Mouse (Mus musculus) forebrain, embryonic 13.5 days (tissue): ENCODE measurements at regions not wholly inside any gene's neighbourhood (a gene's known extent, or its start where the extent isn't known, plus 50 kb on each side); places are given as distances from the start of the nearest gene placed in this dataset.
A peak's percentile ranks its signal among the peaks of the same experiment; 100 is the strongest.
"Not testable (repeated sequence)": the region's sequence is repeated elsewhere in the genome, so short reads cannot be mapped to it uniquely, and the experiment has no call there.

Source experiments
- ATAC-seq: fragments of 200-750 bp; cut with Nextera tagmentation; 2 replicates; pipeline ENCODE4 v1.8.0; 2017
- H3K27ac ChIP-seq: fragments of 300-500 bp; sonication (generic); 2 replicates; pipeline ENCODE4 v1.5.1; 2015; ENCODE audit warnings: inconsistent platforms, mild to moderate bottlenecking, moderate library complexity
- H3K27me3 ChIP-seq: fragments of 300-500 bp; sonication (generic); 2 replicates; pipeline ENCODE4 v1.6.1; 2015; ENCODE audit warnings: mild to moderate bottlenecking, inconsistent platforms
- H3K36me3 ChIP-seq: fragments of 300-500 bp; sonication (generic); 2 replicates; pipeline ENCODE4 v1.6.1; 2015; ENCODE audit warnings: mild to moderate bottlenecking, inconsistent platforms; ENCODE audit not compliant: poor library complexity, severe bottlenecking
- H3K4me1 ChIP-seq: fragments of 300-500 bp; sonication (generic); 2 replicates; pipeline ENCODE4 v1.6.1; 2015; ENCODE audit warnings: inconsistent platforms
- H3K4me2 ChIP-seq: fragments of 300-500 bp; sonication (generic); 2 replicates; pipeline ENCODE4 v1.6.1; 2015; ENCODE audit warnings: inconsistent platforms, mild to moderate bottlenecking, moderate library complexity
- H3K4me3 ChIP-seq: fragments of 300-500 bp; sonication (generic); 2 replicates; pipeline ENCODE4 v1.5.1; 2015; ENCODE audit warnings: mild to moderate bottlenecking, inconsistent platforms
- H3K9ac ChIP-seq: fragments of 300-500 bp; sonication (generic); 2 replicates; pipeline ENCODE4 v1.6.1; 2015; ENCODE audit warnings: mild to moderate bottlenecking, inconsistent platforms
- H3K9me3 ChIP-seq: fragments of 300-500 bp; sonication (generic); replicated peaks from 2 replicates; pipeline ENCODE4 v1.6.1; 2016; ENCODE audit warnings: inconsistent platforms
- WGBS: fragments of 180-500 bp; shearing (Covaris S2); methylation state at CpG from one replicate; pipeline ENCODE4 v1.1.7; 2015; 5-methylcytosine and 5-hydroxymethylcytosine counted together

GRCm38 (mm10) chr14:53390307-53390706 is 863.6 kb downstream of the Dad1 start:
- WGBS: no CpG with 5 or more reads among the region's 1 CpGs
- ATAC-seq: not testable (repeated sequence)

GRCm38 (mm10) chr14:53374591-53374990 is 879.0 kb upstream of the Olfr1507 start:
- H3K9me3 ChIP-seq, H3K9ac ChIP-seq, H3K4me2 ChIP-seq, H3K27ac ChIP-seq, H3K27me3 ChIP-seq, H3K4me1 ChIP-seq, ATAC-seq, H3K4me3 ChIP-seq, H3K36me3 ChIP-seq: not testable (repeated sequence)
- 87% methylated on average over 5 of the region's 6 CpGs for whole genome bisulfite sequencing

More at GRCm38 (mm10) chr14:53390307-53390706, 863.6 kb downstream of the Dad1 start:
- not testable (repeated sequence) for H3K9ac ChIP-seq, H3K4me2 ChIP-seq, H3K4me1 ChIP-seq, H3K27me3 ChIP-seq, H3K36me3 ChIP-seq, H3K9me3 ChIP-seq, H3K27ac ChIP-seq, H3K4me3 ChIP-seq

GRCm38 (mm10) chr14:53373777-53374468 is 878.4 kb upstream of the Olfr1507 start:
- not testable (repeated sequence) for ATAC-seq, H3K27me3 ChIP-seq, H3K4me1 ChIP-seq, H3K9me3 ChIP-seq, H3K36me3 ChIP-seq, H3K4me3 ChIP-seq, H3K9ac ChIP-seq, H3K4me2 ChIP-seq, H3K27ac ChIP-seq
- WGBS: 100% methylated on average over 1 of the region's 2 CpGs

GRCm38 (mm10) chr14:53369776-53370175 is 874.2 kb upstream of the Olfr1507 start:
- no peaks in the 10 kb centered on the region for H3K9me3 ChIP-seq
- no peak overlapping the region for H3K9ac ChIP-seq
- H3K36me3 ChIP-seq: no peaks in the 10 kb centered on the region
- no peaks in the 10 kb centered on the region for H3K27me3 ChIP-seq
- H3K27ac ChIP-seq: no peak overlapping the region
- 75% methylated on average over 2 of the region's 2 CpGs for whole genome bisulfite sequencing
- no peak overlapping the region for H3K4me2 ChIP-seq
- no peak overlapping the region for H3K4me3 ChIP-seq
- no peak for ATAC-seq
- no peaks in the 10 kb centered on the region for H3K4me1 ChIP-seq

DNA sequence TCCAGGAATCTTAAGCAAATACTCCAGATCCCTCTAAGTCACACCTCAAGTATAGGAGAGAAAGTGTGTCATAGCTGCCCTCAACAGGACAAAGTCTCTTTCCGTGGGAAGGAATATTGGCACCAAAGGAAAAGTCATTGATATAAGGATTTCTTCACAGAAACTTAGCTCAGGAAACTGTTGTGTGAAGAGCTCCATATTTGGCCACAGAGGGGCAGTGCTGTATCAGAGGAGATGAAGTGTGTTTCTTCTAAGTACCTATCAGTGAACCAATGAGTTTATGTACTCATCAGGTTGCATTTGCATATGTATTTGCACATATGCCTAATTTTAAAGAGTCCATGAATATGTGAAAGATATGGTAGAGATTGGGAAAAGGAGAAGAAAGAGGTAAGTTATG is 871.9 kb upstream of the Olfr1507 start:
- ATAC-seq, H3K4me2 ChIP-seq, H3K9ac ChIP-seq, H3K27me3 ChIP-seq, H3K4me3 ChIP-seq, H3K4me1 ChIP-seq, H3K9me3 ChIP-seq, H3K27ac ChIP-seq, H3K36me3 ChIP-seq: not testable (repeated sequence)
- 74% methylated on average over 1 of the region's 1 CpGs for WGBS

DNA sequence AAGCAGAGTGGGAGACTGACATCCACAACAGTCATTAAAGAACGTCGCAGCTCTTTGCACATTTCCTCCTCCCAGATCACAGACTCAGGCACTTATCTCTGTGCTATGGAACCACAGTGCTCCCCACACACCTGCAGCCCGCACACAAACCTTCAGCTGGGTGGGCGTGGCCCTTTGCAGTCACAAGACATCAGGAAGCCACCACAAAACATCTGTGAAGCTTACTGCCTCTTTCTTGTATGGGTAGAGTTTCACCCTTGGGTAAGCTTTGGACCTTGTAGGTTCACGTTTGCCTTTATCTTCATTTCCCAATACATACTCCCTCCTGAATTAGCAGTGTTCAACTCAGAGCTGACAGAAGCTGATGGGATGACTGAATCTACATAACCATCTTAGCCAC is 868.4 kb upstream of the Olfr1507 start:
- not testable (repeated sequence) for H3K36me3 ChIP-seq, H3K27ac ChIP-seq, H3K9ac ChIP-seq, H3K27me3 ChIP-seq, H3K4me1 ChIP-seq, H3K9me3 ChIP-seq, H3K4me2 ChIP-seq, H3K4me3 ChIP-seq, ATAC-seq
- 79% methylated on average over 5 of the region's 5 CpGs for WGBS

GRCm38 (mm10) chr14:53362054-53362453 is 866.5 kb upstream of the Olfr1507 start:
- not testable (repeated sequence) for H3K4me3 ChIP-seq, H3K36me3 ChIP-seq, H3K27me3 ChIP-seq, H3K4me1 ChIP-seq, H3K4me2 ChIP-seq, H3K9me3 ChIP-seq, ATAC-seq, H3K9ac ChIP-seq, H3K27ac ChIP-seq
- WGBS: 76% methylated on average over 2 of the region's 2 CpGs

DNA sequence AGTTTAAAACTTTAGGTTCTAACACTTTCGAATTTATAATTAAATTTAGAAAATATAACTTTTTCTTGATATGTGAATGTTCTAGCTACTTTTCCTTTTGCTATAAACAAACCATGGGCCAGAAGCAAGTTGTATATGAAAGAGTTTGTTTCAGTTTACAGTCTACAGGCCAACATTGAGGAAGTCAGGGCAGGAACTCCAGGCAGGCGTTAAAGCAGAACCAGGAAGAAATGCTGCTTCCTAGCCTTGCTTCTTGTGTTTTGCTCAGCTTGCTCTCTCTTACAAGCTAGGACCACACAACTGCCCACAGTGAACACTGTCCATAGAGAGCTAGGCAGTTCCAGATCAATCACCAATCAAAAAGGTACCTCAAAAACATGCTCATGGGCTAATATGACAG is 861.9 kb upstream of the Olfr1507 start:
- H3K9me3 ChIP-seq, H3K27me3 ChIP-seq, H3K9ac ChIP-seq, H3K36me3 ChIP-seq, ATAC-seq, H3K27ac ChIP-seq, H3K4me1 ChIP-seq, H3K4me2 ChIP-seq, H3K4me3 ChIP-seq: not testable (repeated sequence)
- WGBS: 100% methylated on average over 1 of the region's 2 CpGs

DNA sequence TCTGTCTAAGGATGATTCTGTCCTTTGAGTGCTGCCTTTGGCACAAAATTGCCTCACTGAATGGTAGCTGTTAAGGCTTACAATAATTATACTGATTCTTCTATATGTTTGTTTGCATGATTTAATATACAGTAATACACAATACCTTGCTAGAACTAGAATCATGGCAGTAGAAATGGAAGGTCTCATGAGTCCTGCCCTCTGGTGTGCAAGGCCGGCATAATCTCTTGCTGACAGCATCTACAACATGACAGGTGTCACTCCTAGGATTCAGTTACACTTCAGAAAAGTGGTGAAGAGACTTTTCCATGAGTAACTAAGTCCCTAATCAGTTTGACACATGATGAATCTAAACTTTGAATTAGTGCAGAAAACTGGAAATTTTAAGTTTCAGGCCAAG is 861.2 kb upstream of the Olfr1507 start:
- not testable (repeated sequence) for H3K4me2 ChIP-seq, H3K4me3 ChIP-seq, H3K4me1 ChIP-seq, H3K36me3 ChIP-seq, H3K9ac ChIP-seq, ATAC-seq, H3K27ac ChIP-seq, H3K9me3 ChIP-seq, H3K27me3 ChIP-seq
- WGBS: no CpG with 5 or more reads among the region's 1 CpGs

GRCm38 (mm10) chr14:53351457-53351856 is 855.9 kb upstream of the Olfr1507 start:
- not testable (repeated sequence) for H3K9me3 ChIP-seq, H3K4me2 ChIP-seq, H3K36me3 ChIP-seq, ATAC-seq, H3K27ac ChIP-seq, H3K4me1 ChIP-seq, H3K9ac ChIP-seq, H3K27me3 ChIP-seq, H3K4me3 ChIP-seq
- WGBS: 90% methylated on average over 3 of the region's 3 CpGs

GRCm38 (mm10) chr14:53350780-53351179 is 855.2 kb upstream of the Olfr1507 start:
- H3K9ac ChIP-seq, H3K4me2 ChIP-seq, H3K9me3 ChIP-seq, ATAC-seq, H3K4me3 ChIP-seq, H3K4me1 ChIP-seq, H3K27ac ChIP-seq, H3K36me3 ChIP-seq, H3K27me3 ChIP-seq: not testable (repeated sequence)
- WGBS: 90% methylated on average over 1 of the region's 1 CpGs

- not testable (repeated sequence) for H3K4me3 ChIP-seq, ATAC-seq, H3K4me1 ChIP-seq, H3K27ac ChIP-seq, H3K36me3 ChIP-seq, H3K4me2 ChIP-seq, H3K9me3 ChIP-seq, H3K9ac ChIP-seq, H3K27me3 ChIP-seq
These were observed 853.6 kb upstream of the Olfr1507 start for GRCm38 (mm10) chr14:53349111-53349510.

GRCm38 (mm10) chr14:53345568-53345967 is 850.0 kb upstream of the Olfr1507 start:
- not testable (repeated sequence) for H3K4me3 ChIP-seq, H3K36me3 ChIP-seq, H3K27ac ChIP-seq, H3K9me3 ChIP-seq, H3K4me1 ChIP-seq, H3K27me3 ChIP-seq, H3K4me2 ChIP-seq, H3K9ac ChIP-seq
- ATAC-seq: 0 out of 2 replicates have a peak, but pooled peaks have one; percentile 4
- 37% methylated on average over 2 of the region's 2 CpGs for WGBS
